9 mouse cellular contexts compared by ENCODE assay signal in genomic region chr12:82468416-82468815, GRCm38 (mm10).
DNase-seq lines count a peak whose midpoint lies in the region; ATAC-seq lines count a peak whose summit lies in the region.
"Had no signal": no experiment of that assay in that cellular context is flagged by ENCODE, and none has a peak within 500 bp of the region (broad histone marks: within the 10 kb centered on the region; RNA-seq: fewer than 3 reads in every experiment).

No protein-coding gene starts in this region.

- 0 out of 2 replicates have a peak, but pooled peaks cover 2% of the 10 kb centered on the region for H3K27me3 ChIP-seq in hindbrain, embryonic 16.5 days (replicated peaks; ENCODE audit: control insufficient read depth, insufficient read depth, low read length)
- H3K27me3 ChIP-seq: hindbrain, embryonic 15.5 days had no signal

- peak; percentile 20 for DNase-seq in CD4-positive, CD25-positive, alpha-beta regulatory T cell, adult 2 months (ENCODE audit: low read depth, low spot score)
- peak; percentile 42 for DNase-seq in ovary, adult 18-20 months (ENCODE audit: low spot score)
- no peak for DNase-seq in ovary, postnatal 10 days (ENCODE audit: low spot score)
- peak; percentile 76 for DNase-seq in kidney, postnatal 14 days
- peak; percentile 55 for DNase-seq in testis, postnatal 14 days (ENCODE audit: low spot score)
- no peak for DNase-seq in natural killer cell, adult 2 months (ENCODE audit: low spot score in 2 of 2)

- H3K4me1 ChIP-seq in hindbrain, embryonic 16.5 days (ENCODE audit: control insufficient read depth, insufficient read depth, low read depth, low read length): peaks cover 3% of the 10 kb centered on the region; the same call in 1 of the 2 replicates
- H3K4me1 ChIP-seq: hindbrain, embryonic 15.5 days had no signal

- no peaks in the 10 kb centered on the region for H3K36me3 ChIP-seq in hindbrain, embryonic 16.5 days (ENCODE audit: control insufficient read depth, insufficient read depth, low read length)
- H3K36me3 ChIP-seq: hindbrain, embryonic 15.5 days had no signal

- no peak overlapping the region for H3K9ac ChIP-seq in hindbrain, embryonic 16.5 days (ENCODE audit: low read depth, low read length)
- H3K9ac ChIP-seq: hindbrain, embryonic 15.5 days had no signal

- no peaks in the 10 kb centered on the region for H3K9me3 ChIP-seq in hindbrain, embryonic 16.5 days (ENCODE audit: control insufficient read depth, low read length)
- H3K9me3 ChIP-seq: hindbrain, embryonic 15.5 days had no signal

- no peak overlapping the region for H3K4me3 ChIP-seq in hindbrain, embryonic 16.5 days (ENCODE audit: low read length)
- H3K4me3 ChIP-seq: hindbrain, embryonic 15.5 days had no signal

- WGBS in hindbrain, embryonic 16.5 days: 69% methylated on average over 5 of the region's 5 CpGs

- H3K27ac ChIP-seq in hindbrain, embryonic 16.5 days (ENCODE audit: low read depth, low read length): no peak overlapping the region
- H3K27ac ChIP-seq: hindbrain, embryonic 15.5 days had no signal

- no peak for ATAC-seq in CD4-positive, CD25-positive, alpha-beta regulatory T cell, adult 4 months
- ATAC-seq in hindbrain, embryonic 16.5 days: no peak

- no peak overlapping the region for H3K4me2 ChIP-seq in hindbrain, embryonic 16.5 days (ENCODE audit: low read length)
- H3K4me2 ChIP-seq: hindbrain, embryonic 15.5 days had no signal

Comparison
In these comparisons a context has a peak if more than half of its experiments do, and no peak if none do; other contexts are left out.
1. DNase-seq: peak in CD4-positive, CD25-positive, alpha-beta regulatory T cell, adult 2 months (single experiment), ovary, adult 18-20 months (single experiment), kidney, postnatal 14 days (single experiment) and testis, postnatal 14 days (single experiment); none in ovary, postnatal 10 days (single experiment) and natural killer cell, adult 2 months (0 of 2).